Comparison of ENCODE assay signal across 9 mouse cellular contexts in genomic region chr3:79237619-79238342, GRCm38 (mm10). TPM values are rescaled to one million over a fixed set of nuclear protein-coding genes. Genes with fewer than 3 reads are reported as not detected.
A peak's percentile ranks its signal among the peaks of the same experiment; 100 is the strongest.
DNase-seq lines count a peak whose midpoint lies in the region; ATAC-seq and TF ChIP-seq lines count a peak whose summit lies in the region.
"Had no signal": no experiment of that assay in that cellular context is flagged by ENCODE, and none has a peak within 500 bp of the region (broad histone marks: within the 10 kb centered on the region; RNA-seq: fewer than 3 reads in every experiment).

No protein-coding gene starts in this region.

- H3K27me3 ChIP-seq in forebrain, embryonic 13.5 days = no peaks in the 10 kb centered on the region
- H3K27me3 ChIP-seq: limb, embryonic 12.5 days had no signal

- peaks cover 19% of the 10 kb centered on the region for H3K4me1 ChIP-seq in forebrain, embryonic 13.5 days

- H3K9me3 ChIP-seq in forebrain, embryonic 13.5 days (replicated peaks) = no peaks in the 10 kb centered on the region
- H3K9me3 ChIP-seq: limb, embryonic 12.5 days had no signal

- H3K9ac ChIP-seq in forebrain, embryonic 13.5 days = no peak overlapping the region
- H3K9ac ChIP-seq: limb, embryonic 12.5 days had no signal

- peak overlapping the region; percentile 1 for H3K4me3 ChIP-seq in gastrocnemius, adult 2 months
- no peak overlapping the region for H3K4me3 ChIP-seq in forebrain, embryonic 13.5 days
- H3K4me3 ChIP-seq: limb, embryonic 12.5 days had no signal

- 88% methylated on average over 9 of the region's 9 CpGs for WGBS in forebrain, embryonic 13.5 days

- intact Hi-C loops in gastrocnemius, adult 2 months (cut with DNase I) = no loop called here

- ATAC-seq in forebrain, embryonic 13.5 days = no peak

- peak; percentile 27 for DNase-seq in gastrocnemius, adult 2 months
- no peak for DNase-seq in gastrocnemius, adult 8-10 months (ENCODE audit: low spot score in 2 of 2)
- DNase-seq in ZHBTc4 (ENCODE audit: low read depth, low spot score) = peak; percentile 60
- DNase-seq in liver = peak; percentile 26
- DNase-seq in skeletal muscle tissue, adult 2 months (ENCODE audit: low read depth, low spot score) = peak; percentile 50
- DNase-seq in frontal cortex, adult 2 months (ENCODE audit: extremely low spot score in 1 of 2, low spot score in 1 of 2) = no peak
- DNase-seq in layer of hippocampus, postnatal 25 days (ENCODE audit: extremely low spot score in 1 of 2, low spot score in 1 of 2) = no peak

- TF ChIP-seq CTCF in gastrocnemius, adult 2 months (IDR thresholded peaks at IDR 0.05) = no peak

- peak overlapping the region; percentile 72 for H3K27ac ChIP-seq in gastrocnemius, adult 2 months
- H3K27ac ChIP-seq in forebrain, embryonic 13.5 days = no peak overlapping the region
- H3K27ac ChIP-seq: limb, embryonic 12.5 days had no signal

- H3K4me2 ChIP-seq in forebrain, embryonic 13.5 days = no peak overlapping the region
- H3K4me2 ChIP-seq: limb, embryonic 12.5 days had no signal

- H3K36me3 ChIP-seq in forebrain, embryonic 13.5 days (ENCODE audit: poor library complexity, severe bottlenecking) = no peaks in the 10 kb centered on the region
- H3K36me3 ChIP-seq: limb, embryonic 12.5 days had no signal

RNA-seq across cellular contexts. Expression of gene Rapgef2, which starts 48.5 kb away (rescaled TPM):
- 10 to 100 TPM; 13.0 to 29.3 TPM for total RNA-seq in gastrocnemius, adult 2 months (2021)
- 10 to 100 TPM; 12.7 to 14.4 (median 13.4) TPM for total RNA-seq in gastrocnemius, adult 8-10 months (2022)
- polyA plus RNA-seq in frontal cortex, adult 2 months (2012; rRNA removed) = 52.8 and 60.3 TPM in 2 replicates
- polyA plus RNA-seq in forebrain, embryonic 13.5 days (2015; fragmentation: Nextera tagmentation; extraction: Ambion mirVana) = 7.5 and 7.7 TPM in 2 replicates
- 100 to 1,000 TPM; 149 to 153 TPM for total RNA-seq in layer of hippocampus, postnatal 25 days (2021)

Comparison
In these comparisons a context has a peak if more than half of its experiments do, and no peak if none do; other contexts are left out.
1. DNase-seq: peak in gastrocnemius, adult 2 months (single experiment), ZHBTc4 (single experiment), liver (single experiment) and skeletal muscle tissue, adult 2 months (single experiment); none in gastrocnemius, adult 8-10 months (0 of 2), frontal cortex, adult 2 months (0 of 2) and layer of hippocampus, postnatal 25 days (0 of 2).
2. RNA of gene Rapgef2, which starts 48.5 kb away (total RNA-seq): 149 to 153 TPM in layer of hippocampus, postnatal 25 days; 13.0 to 29.3 TPM in gastrocnemius, adult 2 months and 12.7 to 14.4 TPM in gastrocnemius, adult 8-10 months; every median in the first group is over 4 times any median in the second.